Mouse (Mus musculus) embryonic facial prominence, embryonic 12.5 days (tissue): ENCODE results near the gene Ntmt1. TPM values are rescaled to one million over a fixed set of nuclear protein-coding genes. Genes with fewer than 3 reads are reported as not detected.

Source experiments
- ATAC-seq: fragments of 200-750 bp; cut with Nextera tagmentation; 2 replicates; pipeline ENCODE4 v1.8.0; 2017; ENCODE audit not compliant: insufficient number of reproducible peaks, insufficient read depth, low FRiP score, low TSS enrichment
- H3K27ac ChIP-seq: fragments of 300-500 bp; sonication (generic); 2 replicates; pipeline ENCODE4 v1.5.1; 2016; ENCODE audit warnings: mild to moderate bottlenecking
- H3K27me3 ChIP-seq: fragments of 300-500 bp; sonication (generic); 2 replicates; pipeline ENCODE4 v1.6.1; 2016; ENCODE audit warnings: mild to moderate bottlenecking, moderate library complexity
- H3K36me3 ChIP-seq: fragments of 300-500 bp; sonication (generic); 2 replicates; pipeline ENCODE4 v1.6.1; 2016; ENCODE audit warnings: mild to moderate bottlenecking
- H3K4me1 ChIP-seq: fragments of 300-500 bp; sonication (generic); 2 replicates; pipeline ENCODE4 v1.6.1; 2016
- H3K4me2 ChIP-seq: fragments of 300-500 bp; sonication (generic); replicated peaks from 2 replicates; pipeline ENCODE4 v1.6.1; 2016; ENCODE audit warnings: mild to moderate bottlenecking, moderate library complexity
- H3K4me3 ChIP-seq: fragments of 300-500 bp; sonication (generic); 2 replicates; pipeline ENCODE4 v1.5.1; 2016; ENCODE audit warnings: mild to moderate bottlenecking
- H3K9ac ChIP-seq: fragments of 300-500 bp; sonication (generic); 2 replicates; pipeline ENCODE4 v1.6.1; 2016; ENCODE audit warnings: mild to moderate bottlenecking, moderate library complexity
- H3K9me3 ChIP-seq: fragments of 300-500 bp; sonication (generic); 2 replicates; pipeline ENCODE4 v1.6.1; 2016; ENCODE audit warnings: mild to moderate bottlenecking, moderate library complexity
- WGBS: fragments of 180-500 bp; shearing (Covaris S2); methylation state at CpG from one replicate; pipeline ENCODE4 v1.1.7; 2016; 5-methylcytosine and 5-hydroxymethylcytosine counted together
- polyA plus RNA-seq: library from polyadenylated mRNA; unstranded; fragments of >200 nt; fragmentation: Nextera tagmentation; extraction: Ambion mirVana; gene quantifications from 2 replicates; pipeline ENCODE4 v1.2.1, GENCODE M21; 2016

Ntmt1 gene
- 105 and 106 TPM in 2 replicates for polyA plus RNA-seq

- Histone ChIP-seq H3K4me3 (peak within 1 kb of the TSS; percentile 88), H3K9me3 (no peaks in the 10 kb centered on the region), H3K4me1 (peaks cover 12% of the 10 kb centered on the region), H3K36me3 (peaks cover 21% of the 10 kb centered on the region), H3K27me3 (0 out of 2 replicates have a peak, but pooled peaks cover 9% of the 10 kb centered on the region), H3K27ac (peak within 1 kb of the TSS; percentile 83), H3K4me2 (peak within 1 kb of the TSS; percentile 96), H3K9ac (peak within 1 kb of the TSS; percentile 83)
- WGBS = under 1% methylated on average over 44 of the region's 44 CpGs
- ATAC-seq = peak; percentile 97
Observed at GRCm38 (mm10) chr2:30807648-30808295, at the start of gene Ntmt1. Gene Ntmt1 (plus strand): TSS chr2:30807826.

- H3K9me3 ChIP-seq = peaks cover 8% of the 10 kb centered on the region; the same call in 1 of the 2 replicates
- ATAC-seq = peak; percentile 88
- peak overlapping the region; percentile 29; the same call in 1 of the 2 replicates for H3K4me2 ChIP-seq
- H3K4me1 ChIP-seq = peaks cover 39% of the 10 kb centered on the region
- H3K36me3 ChIP-seq = no peaks in the 10 kb centered on the region
- H3K27ac ChIP-seq = peak overlapping the region; percentile 97
- no peak overlapping the region for H3K4me3 ChIP-seq
- 0 out of 2 replicates have a peak overlapping the region, but pooled peaks have one; percentile 27 for H3K9ac ChIP-seq
- 2% methylated on average over 17 of the region's 17 CpGs for WGBS
- no peaks in the 10 kb centered on the region for H3K27me3 ChIP-seq
Observed at GRCm38 (mm10) chr2:30758341-30759087, 49.1 kb upstream of the Ntmt1 start.

- Histone ChIP-seq H3K4me2 (peak overlapping the region; percentile 29; the same call in 1 of the 2 replicates), H3K27ac (peak overlapping the region; percentile 97), H3K36me3 (no peaks in the 10 kb centered on the region), H3K27me3 (no peaks in the 10 kb centered on the region), H3K4me1 (peaks cover 35% of the 10 kb centered on the region), H3K9me3 (peaks cover 8% of the 10 kb centered on the region; the same call in 1 of the 2 replicates), H3K4me3 (no peak overlapping the region), H3K9ac (0 out of 2 replicates have a peak overlapping the region, but pooled peaks have one; percentile 27)
- ATAC-seq = no peak
- 31% methylated on average over 4 of the region's 4 CpGs for WGBS
Observed at GRCm38 (mm10) chr2:30759088-30759374, 48.6 kb upstream of the Ntmt1 start.

- Histone ChIP-seq H3K4me2 (no peak overlapping the region), H3K4me3 (no peak overlapping the region), H3K9me3 (peaks cover 8% of the 10 kb centered on the region; the same call in 1 of the 2 replicates), H3K27ac (peak overlapping the region; percentile 97), H3K9ac (no peak overlapping the region), H3K4me1 (peaks cover 33% of the 10 kb centered on the region), H3K36me3 (no peaks in the 10 kb centered on the region), H3K27me3 (no peaks in the 10 kb centered on the region)
- 81% methylated on average over 4 of the region's 4 CpGs for WGBS
- no peak for ATAC-seq
Observed at GRCm38 (mm10) chr2:30759442-30759841, 48.2 kb upstream of the Ntmt1 start.

GRCm38 (mm10) chr2:30759858-30760547 is 47.6 kb upstream of the Ntmt1 start:
- H3K9me3 ChIP-seq = peaks cover 11% of the 10 kb centered on the region; the same call in 1 of the 2 replicates
- no peak for ATAC-seq
- no peaks in the 10 kb centered on the region for H3K27me3 ChIP-seq
- H3K9ac ChIP-seq = no peak overlapping the region
- H3K27ac ChIP-seq = peak overlapping the region; percentile 97
- 43% methylated on average over 10 of the region's 10 CpGs for WGBS
- H3K4me2 ChIP-seq = no peak overlapping the region
- H3K4me1 ChIP-seq = peaks cover 31% of the 10 kb centered on the region
- H3K4me3 ChIP-seq = no peak overlapping the region
- no peaks in the 10 kb centered on the region for H3K36me3 ChIP-seq

GRCm38 (mm10) chr2:30760706-30761105 is 46.9 kb upstream of the Ntmt1 start:
- no peak for ATAC-seq
- WGBS = 25% methylated on average over 6 of the region's 6 CpGs

GRCm38 (mm10) chr2:30766446-30766845 is 41.2 kb upstream of the Ntmt1 start:
- H3K27me3 ChIP-seq = no peaks in the 10 kb centered on the region
- H3K9ac ChIP-seq = no peak overlapping the region
- 84% methylated on average over 5 of the region's 5 CpGs for WGBS
- no peaks in the 10 kb centered on the region for H3K36me3 ChIP-seq
- no peak overlapping the region for H3K4me2 ChIP-seq
- peaks cover 11% of the 10 kb centered on the region for H3K4me1 ChIP-seq
- H3K27ac ChIP-seq = no peak overlapping the region
- ATAC-seq = no peak
- no peak overlapping the region for H3K4me3 ChIP-seq
- H3K9me3 ChIP-seq = peaks cover 12% of the 10 kb centered on the region; the same call in 1 of the 2 replicates

More at GRCm38 (mm10) chr2:30760706-30761105, 46.9 kb upstream of the Ntmt1 start:
- Histone ChIP-seq H3K27ac (no peak overlapping the region), H3K27me3 (no peaks in the 10 kb centered on the region), H3K9me3 (peaks cover 12% of the 10 kb centered on the region; the same call in 1 of the 2 replicates), H3K4me1 (peaks cover 31% of the 10 kb centered on the region), H3K4me2 (no peak overlapping the region), H3K4me3 (no peak overlapping the region), H3K36me3 (no peaks in the 10 kb centered on the region), H3K9ac (no peak overlapping the region)

- no peak for ATAC-seq
- Histone ChIP-seq H3K27ac (no peak overlapping the region), H3K9ac (no peak overlapping the region), H3K9me3 (peaks cover 8% of the 10 kb centered on the region; the same call in 1 of the 2 replicates), H3K36me3 (no peaks in the 10 kb centered on the region), H3K4me2 (no peak overlapping the region), H3K4me3 (no peak overlapping the region), H3K27me3 (no peaks in the 10 kb centered on the region), H3K4me1 (peaks cover 24% of the 10 kb centered on the region)
- WGBS = 74% methylated on average over 7 of the region's 7 CpGs
Observed at GRCm38 (mm10) chr2:30767626-30768240, 39.9 kb upstream of the Ntmt1 start.

GRCm38 (mm10) chr2:30768529-30768928 is 39.1 kb upstream of the Ntmt1 start:
- 88% methylated on average over 5 of the region's 5 CpGs for WGBS
- no peak overlapping the region for H3K9ac ChIP-seq
- H3K9me3 ChIP-seq = 0 out of 2 replicates have a peak, but pooled peaks cover 4% of the 10 kb centered on the region
- H3K4me2 ChIP-seq = no peak overlapping the region
- H3K4me1 ChIP-seq = peaks cover 28% of the 10 kb centered on the region
- H3K27ac ChIP-seq = no peak overlapping the region
- H3K4me3 ChIP-seq = no peak overlapping the region
- no peaks in the 10 kb centered on the region for H3K36me3 ChIP-seq
- no peaks in the 10 kb centered on the region for H3K27me3 ChIP-seq
- ATAC-seq = no peak

- H3K27ac ChIP-seq = no peak overlapping the region
- no peak overlapping the region for H3K4me2 ChIP-seq
Observed at GRCm38 (mm10) chr2:30769187-30769586, 38.4 kb upstream of the Ntmt1 start.

GRCm38 (mm10) chr2:30771368-30771805 is 36.2 kb upstream of the Ntmt1 start:
- Histone ChIP-seq H3K4me3 (peak overlapping the region; percentile 45), H3K4me2 (peak overlapping the region; percentile 88), H3K4me1 (peaks cover 28% of the 10 kb centered on the region), H3K27me3 (no peaks in the 10 kb centered on the region), H3K27ac (peak overlapping the region; percentile 85), H3K9ac (peak overlapping the region; percentile 65), H3K9me3 (no peaks in the 10 kb centered on the region), H3K36me3 (no peaks in the 10 kb centered on the region)
- no peak for ATAC-seq
- under 1% methylated on average over 51 of the region's 51 CpGs for WGBS

More at GRCm38 (mm10) chr2:30769187-30769586, 38.4 kb upstream of the Ntmt1 start:
- H3K27me3 ChIP-seq = no peaks in the 10 kb centered on the region
- no peak for ATAC-seq
- no peak overlapping the region for H3K4me3 ChIP-seq
- H3K9me3 ChIP-seq = 0 out of 2 replicates have a peak, but pooled peaks cover 4% of the 10 kb centered on the region
- 60% methylated on average over 6 of the region's 6 CpGs for WGBS
- peaks cover 28% of the 10 kb centered on the region for H3K4me1 ChIP-seq
- no peaks in the 10 kb centered on the region for H3K36me3 ChIP-seq
- H3K9ac ChIP-seq = no peak overlapping the region
